In the genomic region with DNA sequence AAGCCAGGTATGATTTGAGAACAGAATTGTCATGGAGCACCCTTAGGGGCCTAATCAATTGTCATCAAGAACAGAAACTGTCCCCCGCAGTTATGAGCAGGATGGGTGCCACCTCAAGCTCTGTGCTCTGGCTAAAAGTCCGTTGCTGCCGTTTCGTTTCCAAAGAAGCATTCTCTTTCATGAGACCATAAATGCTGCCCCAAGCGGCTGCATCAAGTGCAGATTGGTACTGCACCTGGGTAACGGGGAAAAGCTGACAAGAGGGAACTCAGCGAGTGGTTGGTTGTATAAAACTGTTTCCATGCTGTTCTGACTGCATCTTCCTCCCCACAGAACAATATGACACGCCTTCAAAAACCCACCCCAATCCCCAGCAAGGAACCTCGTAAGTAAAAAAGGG, we compare ENCODE assay signal across 26 mouse cellular contexts.
"Had no signal": no experiment of that assay in that cellular context is flagged by ENCODE, and none has a peak within 500 bp of the region (broad histone marks: within the 10 kb centered on the region; RNA-seq: fewer than 3 reads in every experiment).

No protein-coding gene starts in this region.

- H3K4me2 ChIP-seq: kidney, embryonic 15.5 days; limb, embryonic 13.5 days; liver, embryonic 12.5 days; liver, embryonic 15.5 days; lung, embryonic 15.5 days; neural tube, embryonic 12.5 days; neural tube, embryonic 15.5 days had no signal

- H3K9me3 ChIP-seq: kidney, embryonic 15.5 days; limb, embryonic 10.5 days; limb, embryonic 13.5 days; liver, embryonic 12.5 days; liver, embryonic 15.5 days; lung, embryonic 15.5 days; megakaryocyte, embryonic 14.5 days; midbrain, embryonic 10.5 days; neural tube, embryonic 12.5 days; neural tube, embryonic 15.5 days had no signal

- H3K4me1 ChIP-seq: neural tube, embryonic 12.5 days had no signal

- H3K4me3 ChIP-seq: kidney, embryonic 15.5 days; limb, embryonic 10.5 days; limb, embryonic 13.5 days; liver, embryonic 12.5 days; liver, embryonic 15.5 days; lung, embryonic 15.5 days; megakaryocyte, embryonic 14.5 days; midbrain, embryonic 10.5 days; neural tube, embryonic 12.5 days; neural tube, embryonic 15.5 days had no signal

- H3K27me3 ChIP-seq: kidney, embryonic 15.5 days; limb, embryonic 13.5 days; liver, embryonic 12.5 days; liver, embryonic 15.5 days; lung, embryonic 15.5 days; megakaryocyte, embryonic 14.5 days; neural tube, embryonic 12.5 days; neural tube, embryonic 15.5 days had no signal

- H3K9ac ChIP-seq: kidney, embryonic 15.5 days; limb, embryonic 13.5 days; liver, embryonic 12.5 days; liver, embryonic 15.5 days; lung, embryonic 15.5 days; neural tube, embryonic 12.5 days; neural tube, embryonic 15.5 days had no signal

- DNase-seq: kidney, adult 8-10 months; kidney, postnatal 10 days; kidney, postnatal 36 days; layer of hippocampus, postnatal 36 days; liver; lung, adult 18-20 months; lung, postnatal 10 days; lung, postnatal 36 days; midbrain, embryonic 14.5 days; right cerebral cortex, adult 18-20 months; right cerebral cortex, postnatal 14 days; right cerebral cortex, postnatal 4 days; thymus, adult 2 months; thymus, postnatal 14 days; thymus, postnatal 4 days had no signal

- H3K36me3 ChIP-seq: limb, embryonic 10.5 days; limb, embryonic 13.5 days; lung, embryonic 15.5 days; midbrain, embryonic 10.5 days; neural tube, embryonic 12.5 days; neural tube, embryonic 15.5 days had no signal

- H3K27ac ChIP-seq: kidney, embryonic 15.5 days; limb, embryonic 10.5 days; limb, embryonic 13.5 days; liver, embryonic 12.5 days; liver, embryonic 15.5 days; lung, embryonic 15.5 days; midbrain, embryonic 10.5 days; neural tube, embryonic 12.5 days; neural tube, embryonic 15.5 days; stomach, postnatal 0 days had no signal
